Mouse (Mus musculus): Measurements from ENCODE around the gene Sh2b3. TPM values are rescaled to one million over a fixed set of nuclear protein-coding genes. Genes with fewer than 3 reads are reported as not detected.

Gene Sh2b3
- polyA plus RNA-seq, 1 experiment from 2014 or later, result 13.2 TPM

DNA sequence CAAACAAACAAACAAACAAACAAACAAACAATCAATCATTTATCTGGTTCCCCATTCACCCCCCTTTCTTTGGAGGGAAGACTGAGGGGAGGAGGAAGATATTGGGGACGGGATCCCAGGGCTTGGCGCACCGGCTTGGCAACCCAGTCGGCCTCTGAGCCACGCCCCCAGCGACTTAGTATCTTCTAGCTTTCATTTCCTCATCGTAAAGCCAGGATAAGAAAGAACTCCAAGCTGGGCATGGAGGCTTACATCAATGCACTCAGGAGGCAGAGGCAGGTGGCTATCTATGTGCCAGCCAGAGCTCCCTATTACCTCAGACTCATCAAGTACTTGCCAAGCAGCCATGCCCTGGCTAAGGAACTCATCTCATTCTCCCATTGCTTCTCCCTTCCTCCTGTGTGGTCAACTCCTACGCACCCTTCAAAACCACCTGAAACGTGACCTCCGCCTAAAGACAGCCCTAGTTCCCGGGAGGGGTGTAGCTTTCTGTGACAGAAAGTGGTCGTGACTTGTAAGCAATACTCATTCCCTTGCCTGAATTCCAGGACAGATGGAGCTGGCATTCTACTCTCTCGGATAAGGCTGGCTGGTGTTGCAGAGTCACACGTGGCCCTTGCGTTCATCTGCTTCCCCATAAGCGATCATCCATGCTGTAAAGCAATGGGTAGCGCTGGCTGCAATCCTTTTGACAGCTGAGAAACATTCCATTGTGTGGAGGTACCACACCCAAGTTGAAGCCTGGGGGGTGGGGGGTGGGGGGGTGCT is 5.9 kb upstream of the Sh2b3 start:
- Histone ChIP-seq H3K9ac (peak overlapping the region; percentile 71), H3K27me3 (peaks cover 13% of the 10 kb centered on the region; the same call in 1 of the 2 replicates)
- 11% methylated on average over 17 of the region's 17 CpGs for WGBS

GRCm38 (mm10) chr5:121842665-121843118 is 5.2 kb upstream of the Sh2b3 start:
- peak overlapping the region; percentile 71 for H3K9ac ChIP-seq
- WGBS, result under 1% methylated on average over 33 of the region's 33 CpGs
- H3K36me3 ChIP-seq, result no peaks in the 10 kb centered on the region
- no peaks in the 10 kb centered on the region for H3K9me3 ChIP-seq (replicated peaks)
- H3K4me1 ChIP-seq (replicated peaks), result peaks cover 32% of the 10 kb centered on the region
- peak overlapping the region; percentile 63 for H3K4me3 ChIP-seq
- H3K27ac ChIP-seq, result peak overlapping the region; percentile 37
- H3K4me2 ChIP-seq, result peak overlapping the region; percentile 94
- peaks cover 13% of the 10 kb centered on the region; the same call in 1 of the 2 replicates for H3K27me3 ChIP-seq
- ATAC-seq (replicated peaks; ENCODE audit: insufficient number of reproducible peaks, insufficient read depth, low FRiP score, low read depth), result peak; percentile 51

More for the DNA sequence above, 5.9 kb upstream of the Sh2b3 start:
- H3K27ac ChIP-seq, result peak overlapping the region; percentile 37; the same call in 1 of the 2 replicates
- H3K4me3 ChIP-seq, result peak overlapping the region; percentile 63
- peak overlapping the region; percentile 94 for H3K4me2 ChIP-seq
- H3K9me3 ChIP-seq (replicated peaks), result no peaks in the 10 kb centered on the region
- peaks cover 32% of the 10 kb centered on the region for H3K4me1 ChIP-seq (replicated peaks)
- H3K36me3 ChIP-seq, result no peaks in the 10 kb centered on the region
- ATAC-seq (replicated peaks; ENCODE audit: insufficient number of reproducible peaks, insufficient read depth, low FRiP score, low read depth), result no peak

GRCm38 (mm10) chr5:121841973-121842372 is 4.5 kb upstream of the Sh2b3 start:
- no peak overlapping the region for H3K4me2 ChIP-seq
- H3K4me3 ChIP-seq, result 0 out of 2 replicates have a peak overlapping the region, but pooled peaks have one; percentile 63
- H3K36me3 ChIP-seq, result no peaks in the 10 kb centered on the region
- peak overlapping the region; percentile 71; the same call in 1 of the 2 replicates for H3K9ac ChIP-seq
- peaks cover 38% of the 10 kb centered on the region for H3K4me1 ChIP-seq (replicated peaks)
- ATAC-seq (replicated peaks; ENCODE audit: insufficient number of reproducible peaks, insufficient read depth, low FRiP score, low read depth), result no peak
- peak overlapping the region; percentile 37 for H3K27ac ChIP-seq
- WGBS, result 48% methylated on average over 10 of the region's 10 CpGs
- peaks cover 13% of the 10 kb centered on the region; the same call in 1 of the 2 replicates for H3K27me3 ChIP-seq
- no peaks in the 10 kb centered on the region for H3K9me3 ChIP-seq (replicated peaks)

DNA sequence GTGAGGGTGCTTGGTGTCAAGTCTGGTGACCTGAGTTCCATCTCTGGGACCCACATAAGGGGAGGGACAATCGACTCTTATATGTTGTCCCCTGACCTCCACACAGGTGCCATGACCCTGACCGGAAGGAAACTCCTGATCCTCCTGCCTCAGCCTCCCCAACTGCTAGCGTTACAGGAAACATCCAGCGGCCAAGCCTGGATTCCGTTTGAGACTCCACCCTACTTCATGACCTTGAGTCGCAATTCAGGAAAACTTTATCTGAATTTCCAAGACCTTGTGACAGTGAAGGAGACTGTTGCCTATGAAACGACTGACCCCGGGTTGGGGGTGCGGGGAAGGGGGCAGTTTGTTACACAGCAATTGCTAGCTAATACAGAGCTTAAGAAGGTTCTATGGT is 4.1 kb upstream of the Sh2b3 start:
- H3K36me3 ChIP-seq, result no peaks in the 10 kb centered on the region
- no peak overlapping the region for H3K4me3 ChIP-seq
- H3K27ac ChIP-seq, result 0 out of 2 replicates have a peak overlapping the region, but pooled peaks have one; percentile 37
- H3K9ac ChIP-seq, result no peak overlapping the region
- no peaks in the 10 kb centered on the region for H3K9me3 ChIP-seq (replicated peaks)
- 87% methylated on average over 9 of the region's 9 CpGs for WGBS
- peaks cover 38% of the 10 kb centered on the region for H3K4me1 ChIP-seq (replicated peaks)
- no peak overlapping the region for H3K4me2 ChIP-seq
- ATAC-seq (replicated peaks; ENCODE audit: insufficient number of reproducible peaks, insufficient read depth, low FRiP score, low read depth), result no peak
- peaks cover 13% of the 10 kb centered on the region; the same call in 1 of the 2 replicates for H3K27me3 ChIP-seq

DNA sequence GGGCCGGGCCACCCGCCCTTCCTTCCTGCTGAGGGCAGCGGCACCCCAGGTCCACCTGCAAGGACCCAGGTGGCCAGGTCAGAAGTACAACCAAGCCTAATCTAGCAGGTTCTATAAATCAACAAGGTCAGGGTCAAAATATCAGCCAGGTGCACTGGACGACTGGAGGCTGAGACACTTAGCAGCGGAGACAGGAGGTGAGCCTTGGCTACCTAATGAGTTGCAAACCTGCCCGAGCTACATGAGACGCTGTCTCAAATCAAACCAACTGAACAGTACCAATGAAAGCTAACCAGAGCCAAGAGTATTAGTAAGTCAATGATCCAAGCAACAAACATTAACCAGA is 1.7 kb upstream of the Sh2b3 start:
- Histone ChIP-seq H3K9me3 (replicated peaks) (no peaks in the 10 kb centered on the region), H3K4me1 (replicated peaks) (peaks cover 57% of the 10 kb centered on the region), H3K27ac (peak overlapping the region; percentile 87), H3K4me2 (peak overlapping the region; percentile 93), H3K36me3 (no peaks in the 10 kb centered on the region), H3K4me3 (peak overlapping the region; percentile 80), H3K9ac (peak overlapping the region; percentile 51), H3K27me3 (peaks cover 10% of the 10 kb centered on the region; the same call in 1 of the 2 replicates)
- ATAC-seq (replicated peaks; ENCODE audit: insufficient number of reproducible peaks, insufficient read depth, low FRiP score, low read depth), result no peak
- 31% methylated on average over 7 of the region's 7 CpGs for WGBS

- Histone ChIP-seq H3K4me2 (peak overlapping the region; percentile 93), H3K36me3 (no peaks in the 10 kb centered on the region), H3K27me3 (0 out of 2 replicates have a peak, but pooled peaks cover 5% of the 10 kb centered on the region), H3K27ac (peak overlapping the region; percentile 87), H3K4me3 (peak overlapping the region; percentile 80), H3K4me1 (replicated peaks) (peaks cover 60% of the 10 kb centered on the region), H3K9ac (peak overlapping the region; percentile 51), H3K9me3 (replicated peaks) (no peaks in the 10 kb centered on the region)
- under 1% methylated on average over 46 of the region's 46 CpGs for WGBS
- ATAC-seq (replicated peaks; ENCODE audit: insufficient number of reproducible peaks, insufficient read depth, low FRiP score, low read depth), result no peak
Observed at GRCm38 (mm10) chr5:121838341-121839127, 1.1 kb upstream of the Sh2b3 start.

DNA sequence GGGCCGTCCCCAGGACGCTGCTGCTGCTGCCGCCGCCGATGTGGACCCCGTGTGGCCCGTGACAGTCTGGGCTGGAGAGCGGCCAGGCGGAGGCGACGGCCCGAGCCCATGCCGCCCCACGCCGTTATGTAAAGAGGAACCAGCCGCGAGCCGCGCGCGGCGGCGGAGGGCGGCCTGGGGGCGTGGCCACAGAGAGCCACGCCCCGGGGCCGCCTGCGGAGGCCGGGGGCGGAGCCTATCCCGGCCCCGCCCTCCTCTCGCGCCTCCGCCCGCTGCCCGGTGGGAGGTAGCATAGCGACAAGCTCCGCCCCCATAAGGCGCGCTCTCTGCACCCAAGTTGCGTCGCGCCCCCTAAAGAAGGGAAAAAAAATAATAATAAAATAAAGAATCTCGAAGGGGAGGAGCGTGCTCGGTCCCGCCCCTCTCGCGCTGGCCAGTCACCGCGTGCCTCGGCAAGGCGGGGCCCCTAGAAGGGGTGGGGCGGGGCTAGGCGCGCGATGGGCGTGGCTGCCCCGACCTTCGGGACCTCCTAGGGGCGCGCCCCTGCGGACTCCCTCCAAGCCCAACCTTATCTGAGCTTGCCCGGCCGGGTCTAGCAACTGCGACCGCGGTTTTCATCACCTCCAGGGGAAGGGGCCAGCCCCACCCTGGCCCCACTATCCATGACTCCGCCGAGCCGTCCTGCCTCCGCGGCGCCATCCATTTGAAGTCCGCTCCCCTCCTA is 592 bp downstream of the Sh2b3 start:
- peak; percentile 85 for ATAC-seq (replicated peaks; ENCODE audit: insufficient number of reproducible peaks, insufficient read depth, low FRiP score, low read depth)
- peak overlapping the region; percentile 93 for H3K4me2 ChIP-seq
- H3K36me3 ChIP-seq, result no peaks in the 10 kb centered on the region
- H3K4me1 ChIP-seq (replicated peaks), result peaks cover 58% of the 10 kb centered on the region
- no peaks in the 10 kb centered on the region for H3K27me3 ChIP-seq
- no peaks in the 10 kb centered on the region for H3K9me3 ChIP-seq (replicated peaks)
- under 1% methylated on average over 77 of the region's 77 CpGs for WGBS
- peak overlapping the region; percentile 80 for H3K4me3 ChIP-seq
- peak overlapping the region; percentile 87 for H3K27ac ChIP-seq
- peak overlapping the region; percentile 76 for H3K9ac ChIP-seq

DNA sequence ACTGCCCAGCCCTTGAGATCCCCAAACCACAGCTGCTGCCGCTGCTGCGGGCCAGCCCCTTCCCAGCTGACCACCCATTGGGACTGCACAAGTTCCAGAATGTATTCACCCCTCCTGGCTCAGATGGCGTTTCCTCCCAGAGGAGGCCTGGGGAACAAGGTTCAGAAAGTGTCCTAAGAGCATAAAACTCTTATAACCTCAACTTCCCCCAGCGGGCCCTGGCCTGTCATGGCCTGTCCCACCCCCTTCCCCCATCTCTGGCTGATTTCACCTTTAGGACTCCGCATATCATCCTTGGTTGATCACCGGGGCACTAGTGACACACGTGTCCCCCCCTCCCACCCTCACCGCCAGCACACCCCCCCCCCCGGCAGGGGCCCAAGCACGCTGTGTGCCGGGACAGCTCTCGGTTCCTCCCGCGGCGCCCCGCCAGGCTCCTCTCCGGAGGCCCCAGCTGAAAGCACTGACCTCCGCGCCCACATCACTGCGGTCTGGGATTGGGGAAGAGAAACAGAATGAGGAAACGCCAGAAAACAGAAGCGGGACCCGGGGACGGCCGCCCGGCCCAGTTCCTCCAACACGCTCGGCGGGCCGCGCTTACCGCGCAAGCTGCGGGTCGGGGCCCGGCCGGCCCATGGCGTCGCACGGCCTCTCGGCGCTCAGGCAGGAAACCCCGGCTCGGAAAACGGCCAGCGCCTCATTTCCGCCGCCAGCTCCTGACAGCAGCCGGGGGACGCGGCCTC is 1.3 kb downstream of the Sh2b3 start:
- Histone ChIP-seq H3K4me1 (replicated peaks) (peaks cover 63% of the 10 kb centered on the region), H3K4me3 (peak overlapping the region; percentile 80)
- WGBS, result under 1% methylated on average over 49 of the region's 51 CpGs

DNA sequence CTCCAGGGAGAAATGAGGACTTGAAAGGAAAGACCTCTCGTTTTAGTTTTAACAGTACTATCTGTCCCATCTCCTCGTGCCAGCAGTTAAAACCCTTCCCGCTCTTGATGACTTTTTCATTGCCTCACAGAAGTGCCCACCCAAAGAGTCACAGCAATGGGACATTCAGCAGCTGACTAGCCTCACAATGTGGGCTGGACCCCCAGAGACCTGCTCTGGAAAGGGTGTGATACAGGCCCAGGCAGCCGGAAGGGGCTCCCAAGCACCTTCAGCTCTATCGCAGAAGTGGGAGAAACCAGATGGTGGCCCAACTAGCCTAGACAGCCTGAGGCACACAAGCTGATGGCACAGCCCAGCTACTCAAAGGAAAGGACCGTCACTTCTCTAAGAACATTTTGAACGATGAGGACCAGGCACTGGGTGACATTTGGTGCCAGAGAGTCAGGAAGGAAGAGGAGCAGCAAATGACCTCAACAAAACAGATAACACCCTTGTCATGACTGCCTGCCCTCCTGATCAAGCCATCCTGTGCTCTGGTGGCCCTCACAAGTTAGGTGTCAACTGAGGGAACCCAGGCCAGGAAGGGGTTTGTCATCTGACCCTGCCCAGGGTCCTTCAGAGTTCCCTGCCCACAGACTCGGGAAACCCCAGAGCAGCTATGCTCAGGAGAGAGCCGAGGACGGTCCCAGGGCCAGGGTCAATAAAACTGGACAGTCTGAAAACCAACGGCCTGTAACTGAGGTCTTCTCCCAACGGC is 2.3 kb downstream of the Sh2b3 start:
- Histone ChIP-seq H3K4me2 (peak overlapping the region; percentile 93), H3K4me3 (peak overlapping the region; percentile 80), H3K4me1 (replicated peaks) (peaks cover 64% of the 10 kb centered on the region), H3K9me3 (replicated peaks) (no peaks in the 10 kb centered on the region), H3K9ac (peak overlapping the region; percentile 76), H3K27ac (peak overlapping the region; percentile 87), H3K36me3 (no peaks in the 10 kb centered on the region), H3K27me3 (no peaks in the 10 kb centered on the region)
- 28% methylated on average over 12 of the region's 12 CpGs for WGBS
- no peak for ATAC-seq (replicated peaks; ENCODE audit: insufficient number of reproducible peaks, insufficient read depth, low FRiP score, low read depth)

More for the DNA sequence above, 1.3 kb downstream of the Sh2b3 start:
- peak overlapping the region; percentile 76 for H3K9ac ChIP-seq
- H3K4me2 ChIP-seq, result peak overlapping the region; percentile 93
- H3K9me3 ChIP-seq (replicated peaks), result no peaks in the 10 kb centered on the region
- peak; percentile 8 for ATAC-seq (replicated peaks; ENCODE audit: insufficient number of reproducible peaks, insufficient read depth, low FRiP score, low read depth)
- peak overlapping the region; percentile 87 for H3K27ac ChIP-seq
- H3K36me3 ChIP-seq, result no peaks in the 10 kb centered on the region
- H3K27me3 ChIP-seq, result no peaks in the 10 kb centered on the region

DNA sequence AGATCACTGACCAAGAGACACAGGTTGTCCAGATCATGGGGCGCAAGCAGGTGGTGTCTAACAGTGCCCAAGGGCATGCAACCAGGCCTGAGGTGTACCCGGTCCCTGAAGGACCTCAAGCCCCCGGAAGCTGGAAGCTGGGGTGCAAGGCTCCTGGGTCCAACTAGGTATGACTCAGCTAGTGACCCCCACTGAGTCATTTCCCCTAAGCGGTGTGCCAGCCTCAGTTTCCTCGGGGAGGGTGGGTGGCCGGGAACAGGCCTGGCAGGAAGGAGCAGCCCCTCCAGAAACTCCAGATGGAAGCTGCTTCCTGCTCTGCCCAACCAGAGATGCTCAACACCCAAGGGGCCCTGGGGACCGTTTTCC is 3.2 kb downstream of the Sh2b3 start:
- Histone ChIP-seq H3K27ac (peak overlapping the region; percentile 87), H3K4me3 (peak overlapping the region; percentile 80), H3K4me1 (replicated peaks) (peaks cover 70% of the 10 kb centered on the region), H3K9me3 (replicated peaks) (no peaks in the 10 kb centered on the region), H3K27me3 (no peaks in the 10 kb centered on the region), H3K36me3 (no peaks in the 10 kb centered on the region), H3K4me2 (peak overlapping the region; percentile 93), H3K9ac (no peak overlapping the region)
- ATAC-seq (replicated peaks; ENCODE audit: insufficient number of reproducible peaks, insufficient read depth, low FRiP score, low read depth), result no peak
- WGBS, result 61% methylated on average over 7 of the region's 7 CpGs
